Mouse (Mus musculus) testis, adult 2 months (tissue): ENCODE measurements around the gene Atg2b. TPM values are rescaled to one million over a fixed set of nuclear protein-coding genes. Genes with fewer than 3 reads are reported as not detected.
A peak's percentile ranks its signal among the peaks of the same experiment; 100 is the strongest.

Experiments used
- H3K27ac ChIP-seq: fragments of 200-500 bp; 2 replicates; pipeline ENCODE4 v1.5.1; 2012; ENCODE audit warnings: low read depth, low read length; ENCODE audit not compliant: control insufficient read depth, insufficient read depth
- H3K27me3 ChIP-seq: fragments of 200-500 bp; 2 replicates; pipeline ENCODE4 v1.6.1; 2012; ENCODE audit warnings: mild to moderate bottlenecking, low read length, moderate library complexity; ENCODE audit not compliant: control insufficient read depth, insufficient read depth
- H3K36me3 ChIP-seq: fragments of 200-500 bp; 2 replicates; pipeline ENCODE4 v1.6.1; 2012; ENCODE audit warnings: mild to moderate bottlenecking, low read length; ENCODE audit not compliant: control insufficient read depth, insufficient read depth
- H3K4me1 ChIP-seq: fragments of 200-500 bp; 2 replicates; pipeline ENCODE4 v1.6.1; 2012; ENCODE audit warnings: low read length; ENCODE audit not compliant: control insufficient read depth, insufficient read depth
- H3K4me3 ChIP-seq: fragments of 200-500 bp; 2 replicates; pipeline ENCODE4 v1.5.1; 2012; ENCODE audit warnings: low read depth, mild to moderate bottlenecking, low read length, moderate library complexity, mixed read lengths; ENCODE audit not compliant: control insufficient read depth
- CTCF ChIP-seq: fragments of 200-500 bp; IDR thresholded peaks from 2 replicates; pipeline ENCODE4 v1.5.1; 2012; ENCODE audit warnings: low read depth, mild to moderate bottlenecking, inconsistent platforms, low read length, moderate library complexity; ENCODE audit not compliant: control insufficient read depth, insufficient read depth, insufficient replicate concordance
- POLR2A ChIP-seq: fragments of 200-500 bp; IDR thresholded peaks from 2 replicates; pipeline ENCODE4 v1.6.1; 2012; ENCODE audit warnings: low read depth, mild to moderate bottlenecking, inconsistent platforms, low read length, moderate library complexity; ENCODE audit not compliant: control insufficient read depth
- polyA plus RNA-seq: library from polyadenylated mRNA; depleted of rRNA; stranded (reverse); fragments of >200 nt; gene quantifications from 2 replicates; pipeline ENCODE4 v1.2.3, GENCODE M21; 2012; rRNA removed

The Atg2b gene
- 21.9 and 23.2 TPM in 2 replicates for polyA plus RNA-seq

- H3K36me3 ChIP-seq, result peaks cover under 1% of the 10 kb centered on the region; the same call in 1 of the 2 replicates
- no peaks in the 10 kb centered on the region for H3K27me3 ChIP-seq
- peak within 1 kb of the TSS; percentile 86 for H3K27ac ChIP-seq
- TF ChIP-seq POLR2A (peak; percentile 89), CTCF (no peak)
- peak within 1 kb of the TSS; percentile 91 for H3K4me3 ChIP-seq
- peaks cover 3% of the 10 kb centered on the region; the same call in 1 of the 2 replicates for H3K4me1 ChIP-seq
Observed at GRCm38 (mm10) chr12:105685001-105685691, at the start of gene Atg2b. Gene Atg2b (minus strand): TSS chr12:105685211.

- H3K4me3 ChIP-seq, result no peak overlapping the region
- H3K27ac ChIP-seq, result no peak overlapping the region
- peaks cover 1% of the 10 kb centered on the region; the same call in 1 of the 2 replicates for H3K36me3 ChIP-seq
- no peaks in the 10 kb centered on the region for H3K27me3 ChIP-seq
- TF ChIP-seq CTCF, result no peak
- no peak for TF ChIP-seq POLR2A
- H3K4me1 ChIP-seq, result 0 out of 2 replicates have a peak, but pooled peaks cover 2% of the 10 kb centered on the region
Observed at GRCm38 (mm10) chr12:105733370-105734159, 48.6 kb upstream of the Atg2b start.

DNA sequence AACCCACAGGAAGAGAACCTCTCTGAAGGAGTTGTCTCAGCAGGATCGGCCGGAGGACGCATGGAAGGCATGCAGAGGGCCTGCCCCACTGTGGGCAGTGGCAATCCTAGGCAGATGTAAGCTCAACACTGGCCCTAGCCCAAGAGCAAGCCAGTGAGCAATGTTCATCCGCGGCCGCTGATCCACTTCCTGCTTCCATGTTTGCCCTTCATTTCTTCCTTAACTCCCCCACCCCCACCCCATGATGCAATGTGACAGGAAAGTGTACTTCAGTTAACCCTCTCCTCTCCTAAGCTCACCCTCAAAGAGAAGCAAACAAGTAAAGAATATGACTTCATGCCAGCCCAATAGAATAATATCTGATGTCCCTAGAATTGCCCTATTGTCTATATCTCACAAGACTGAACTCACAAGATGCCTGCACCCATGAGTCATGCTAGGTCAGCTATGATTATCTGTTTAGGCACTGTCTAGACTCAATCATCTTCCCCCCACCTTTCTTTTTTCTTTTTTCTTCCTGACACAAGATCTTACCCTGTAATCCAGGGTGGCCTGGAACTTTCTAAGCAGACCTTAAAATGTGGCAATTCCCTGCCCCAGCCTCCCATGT lies 45.9 kb upstream of the Atg2b start:
- Histone ChIP-seq H3K4me1 (0 out of 2 replicates have a peak, but pooled peaks cover 2% of the 10 kb centered on the region), H3K27me3 (no peaks in the 10 kb centered on the region), H3K4me3 (no peak overlapping the region), H3K27ac (no peak overlapping the region), H3K36me3 (no peaks in the 10 kb centered on the region)
- TF ChIP-seq CTCF (no peak), POLR2A (no peak)

DNA sequence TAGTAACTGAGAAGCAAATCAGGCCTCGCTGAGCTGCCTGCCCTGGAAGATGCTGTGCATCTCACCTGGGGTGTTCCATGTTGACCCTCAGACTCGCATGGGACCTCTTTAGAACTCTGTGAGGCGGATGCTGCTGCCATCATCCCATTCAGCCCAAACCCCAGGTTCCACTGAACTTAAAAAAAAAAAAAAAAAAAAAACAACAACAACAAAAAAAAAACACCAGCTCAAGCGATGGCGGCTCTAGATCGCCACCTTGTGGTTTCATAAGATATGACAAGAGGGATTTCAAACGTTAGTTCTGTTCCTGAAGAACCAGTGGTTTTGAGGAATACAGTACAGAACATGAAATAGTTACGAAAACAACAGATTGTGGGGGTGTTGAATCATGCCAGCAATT lies 43.0 kb upstream of the Atg2b start:
- Histone ChIP-seq H3K36me3 (no peaks in the 10 kb centered on the region), H3K4me3 (no peak overlapping the region), H3K27me3 (no peaks in the 10 kb centered on the region), H3K4me1 (no peaks in the 10 kb centered on the region), H3K27ac (no peak overlapping the region)
- TF ChIP-seq CTCF (no peak), POLR2A (no peak)

GRCm38 (mm10) chr12:105727268-105727667 lies 42.3 kb upstream of the Atg2b start:
- TF ChIP-seq CTCF, result no peak
- Histone ChIP-seq H3K4me3 (no peak overlapping the region), H3K27ac (no peak overlapping the region), H3K27me3 (no peaks in the 10 kb centered on the region), H3K4me1 (no peaks in the 10 kb centered on the region), H3K36me3 (no peaks in the 10 kb centered on the region)

- TF ChIP-seq CTCF (no peak), POLR2A (no peak)
- Histone ChIP-seq H3K36me3 (no peaks in the 10 kb centered on the region), H3K4me3 (no peak overlapping the region), H3K27me3 (no peaks in the 10 kb centered on the region), H3K27ac (no peak overlapping the region), H3K4me1 (no peaks in the 10 kb centered on the region)
Observed at GRCm38 (mm10) chr12:105725736-105726135, 40.7 kb upstream of the Atg2b start.

DNA sequence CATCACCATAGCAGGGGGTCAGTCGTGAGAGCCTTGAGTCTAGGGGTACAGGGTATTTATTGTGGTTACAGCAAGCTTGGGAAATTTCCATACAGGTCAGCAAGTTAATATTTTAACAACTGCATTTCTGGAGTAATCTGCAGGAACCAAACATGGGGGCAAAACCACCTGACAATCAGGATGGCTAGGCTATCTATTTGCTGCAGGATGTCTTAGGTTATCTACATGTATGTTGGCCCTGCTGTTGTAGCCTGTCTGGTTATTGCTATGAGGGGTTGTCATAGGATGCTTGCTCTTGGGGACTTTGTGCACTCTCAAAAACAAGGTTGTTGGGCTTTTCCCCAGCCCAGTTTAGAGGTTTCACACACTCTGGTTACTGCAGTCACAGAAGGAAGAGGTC lies 39.6 kb upstream of the Atg2b start:
- Histone ChIP-seq H3K4me1 (no peaks in the 10 kb centered on the region), H3K4me3 (no peak overlapping the region), H3K27me3 (no peaks in the 10 kb centered on the region), H3K36me3 (no peaks in the 10 kb centered on the region), H3K27ac (no peak overlapping the region)
- TF ChIP-seq POLR2A (no peak), CTCF (no peak)
